Mouse (Mus musculus) kidney, postnatal 0 days (tissue): ENCODE results near the gene Zfp568. TPM values are rescaled to one million over a fixed set of nuclear protein-coding genes. Genes with fewer than 3 reads are reported as not detected.
"Not testable (repeated sequence)": the region's sequence is repeated elsewhere in the genome, so short reads cannot be mapped to it uniquely, and the experiment has no call there.

ENCODE experiments used
- ATAC-seq: fragments of 200-750 bp; cut with Nextera tagmentation; replicated peaks from 2 replicates; pipeline ENCODE4 v1.8.0; 2017; ENCODE audit warnings: low read depth, moderate number of reproducible peaks, moderate TSS enrichment, moderate library complexity; ENCODE audit not compliant: low FRiP score
- DNase-seq: peaks from one replicate; pipeline ENCODE4 v3.0.0-alpha.2; 2016; ENCODE audit warnings: low spot score
- H3K27ac ChIP-seq: fragments of 300-500 bp; sonication (generic); 2 replicates; pipeline ENCODE4 v1.5.1; 2014; ENCODE audit warnings: mild to moderate bottlenecking
- H3K27me3 ChIP-seq: fragments of 300-500 bp; sonication (generic); 2 replicates; pipeline ENCODE4 v1.6.1; 2014; ENCODE audit warnings: low read length, mixed read lengths; ENCODE audit not compliant: insufficient read depth
- H3K36me3 ChIP-seq: fragments of 300-500 bp; sonication (generic); 2 replicates; pipeline ENCODE4 v1.6.1; 2014; ENCODE audit warnings: low read length, mixed read lengths; ENCODE audit not compliant: insufficient read depth
- H3K4me1 ChIP-seq: fragments of 300-500 bp; sonication (generic); replicated peaks from 2 replicates; pipeline ENCODE4 v1.6.1; 2014; ENCODE audit warnings: antibody characterized with exemption, low read length, mixed read lengths; ENCODE audit not compliant: insufficient read depth
- H3K4me2 ChIP-seq: fragments of 300-500 bp; sonication (generic); 2 replicates; pipeline ENCODE4 v1.6.1; 2014; ENCODE audit warnings: mild to moderate bottlenecking, low read length, moderate library complexity, mixed read lengths
- H3K4me3 ChIP-seq: fragments of 300-500 bp; sonication (generic); replicated peaks from 2 replicates; pipeline ENCODE4 v1.5.1; 2014; ENCODE audit warnings: low read depth, low read length
- H3K9ac ChIP-seq: fragments of 300-500 bp; sonication (generic); 2 replicates; pipeline ENCODE4 v1.6.1; 2014; ENCODE audit warnings: low read depth, low read length
- H3K9me3 ChIP-seq: fragments of 300-500 bp; sonication (generic); replicated peaks from 2 replicates; pipeline ENCODE4 v1.6.1; 2016; ENCODE audit warnings: low read length, inconsistent platforms, mixed read lengths
- CTCF ChIP-seq: IDR thresholded peaks from 2 replicates; pipeline ENCODE4 v1.5.1; 2016; ENCODE audit warnings: antibody characterized with exemption, low read depth, mild to moderate bottlenecking, moderate library complexity
- WGBS: fragments of 180-500 bp; shearing (Covaris S2); extraction: QIAGEN DNeasy Blood & Tissue Kit; methylation state at CpG from one replicate; pipeline ENCODE4 v1.1.7; 2014; 5-methylcytosine and 5-hydroxymethylcytosine counted together
- polyA plus RNA-seq: library from polyadenylated mRNA; unstranded; fragments of >200 nt; fragmentation: Nextera tagmentation; extraction: Ambion mirVana; gene quantifications from 2 replicates; pipeline ENCODE4 v1.2.1, GENCODE M21; 2015

The Zfp568 gene
- polyA plus RNA-seq, 1 experiment from 2014 or later: 6.4 TPM

DNA sequence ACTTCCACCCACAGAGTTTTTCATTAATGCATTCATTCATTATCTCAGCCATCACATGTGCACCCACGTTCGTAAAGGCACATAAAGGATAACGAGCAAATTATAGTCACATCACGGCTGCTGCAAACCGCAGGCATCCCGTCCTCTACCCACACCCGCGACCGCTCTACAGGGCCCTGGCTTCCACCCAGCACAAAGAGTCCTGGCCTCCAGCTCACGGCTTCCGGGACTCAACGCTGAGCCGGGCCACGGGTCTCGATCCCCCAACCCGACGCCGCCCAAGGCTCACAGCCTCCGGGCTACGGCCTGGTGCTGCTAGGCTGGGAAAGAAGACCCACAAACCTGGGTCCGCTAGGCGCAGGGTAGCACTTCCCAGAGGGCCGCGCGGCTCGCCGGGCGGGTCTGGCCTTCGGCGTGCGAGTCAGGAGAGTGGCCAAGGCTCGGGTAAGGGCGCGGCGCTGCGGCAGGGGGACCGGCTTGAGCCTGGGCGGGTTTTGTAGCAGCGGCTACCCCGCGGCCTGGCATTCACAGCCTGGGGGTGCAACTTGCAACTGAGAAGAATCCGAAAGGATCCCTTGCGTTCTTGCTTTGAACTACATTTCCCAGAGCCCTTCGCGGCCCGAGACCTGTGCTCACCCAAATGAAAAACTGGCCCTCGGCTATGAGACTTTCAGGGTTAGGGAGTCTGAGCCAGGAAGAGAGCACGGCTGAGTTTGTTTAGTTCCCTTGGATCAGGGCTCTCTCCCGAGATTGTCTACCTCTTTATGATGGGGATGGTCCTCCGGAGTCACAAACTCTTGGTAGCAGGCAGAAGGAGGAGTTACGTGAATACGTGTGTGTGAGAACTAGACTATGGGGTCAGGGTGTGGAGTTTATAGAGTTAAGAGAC lies 30.0 kb upstream of the Zfp568 start, which contains the start of gene Zfp74:
Gene Zfp74, minus strand, starts transcription at position 577 of the 889 bp plus-strand sequence.
- DNase-seq (peak; percentile 89), ATAC-seq (peak; percentile 86)
- Histone ChIP-seq H3K27ac (peak within 1 kb of the TSS; percentile 94), H3K4me2 (peak within 1 kb of the TSS; percentile 71), H3K4me1 (0 out of 2 replicates have a peak, but pooled peaks cover 3% of the 10 kb centered on the region), H3K4me3 (peak within 1 kb of the TSS; percentile 73), H3K27me3 (no peaks in the 10 kb centered on the region), H3K9ac (peak within 1 kb of the TSS; percentile 87), H3K36me3 (no peaks in the 10 kb centered on the region), H3K9me3 (no peaks in the 10 kb centered on the region)
- TF ChIP-seq CTCF: peak; percentile 33
- under 1% methylated on average over 52 of the region's 52 CpGs for WGBS

DNA sequence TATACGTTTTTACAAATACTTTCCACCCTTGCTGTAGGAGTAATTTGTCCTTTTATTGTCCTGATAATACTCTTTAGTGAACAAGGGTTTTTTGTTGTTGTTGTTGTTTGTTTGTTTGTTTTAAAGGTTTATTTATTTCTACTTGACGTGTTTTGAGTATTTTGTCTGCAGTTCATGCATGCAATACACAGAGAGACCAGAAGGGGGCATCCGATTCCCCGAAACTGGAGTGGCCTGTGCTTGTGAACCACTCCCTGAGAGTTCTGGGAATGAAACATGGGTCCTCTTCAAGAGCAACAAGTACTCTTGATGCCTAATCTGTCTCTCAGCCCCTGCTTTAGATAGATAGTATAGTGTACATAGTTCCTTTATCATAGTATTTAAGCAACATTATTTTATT lies 29.0 kb upstream of the Zfp568 start:
- Histone ChIP-seq H3K4me3 (no peak overlapping the region), H3K9me3 (no peaks in the 10 kb centered on the region), H3K36me3 (no peaks in the 10 kb centered on the region), H3K27me3 (no peaks in the 10 kb centered on the region), H3K27ac (no peak overlapping the region), H3K4me1 (0 out of 2 replicates have a peak, but pooled peaks cover 3% of the 10 kb centered on the region), H3K9ac (no peak overlapping the region), H3K4me2 (peak overlapping the region; percentile 71)
- WGBS: 29% methylated on average over 4 of the region's 4 CpGs
- DNase-seq (peak; percentile 53), ATAC-seq (no peak)
- peak; percentile 76 for TF ChIP-seq CTCF

DNA sequence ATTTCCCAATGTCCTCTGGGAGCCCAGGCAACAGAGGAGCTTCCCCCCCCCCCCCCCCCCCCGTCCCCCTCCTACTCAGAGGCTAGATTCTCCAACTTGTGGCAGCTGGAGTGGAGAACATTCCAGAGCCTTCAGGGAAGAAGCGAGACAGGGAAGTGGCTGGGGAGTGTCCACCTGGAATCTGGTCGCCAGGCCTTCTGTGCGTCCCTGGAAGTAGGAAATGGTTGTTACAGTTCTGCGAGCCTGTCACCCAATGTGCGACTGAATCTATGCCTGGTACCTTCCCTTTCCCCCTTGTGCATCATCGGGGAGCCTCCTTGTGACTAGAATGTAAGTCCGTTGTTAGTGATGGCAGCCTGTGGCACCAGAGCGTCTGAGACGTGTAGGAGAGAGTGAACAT lies 27.5 kb upstream of the Zfp568 start:
- 56% methylated on average over 10 of the region's 10 CpGs for WGBS
- ATAC-seq: no peak
- DNase-seq: peak; percentile 35
- Histone ChIP-seq H3K27ac (no peak overlapping the region), H3K36me3 (no peaks in the 10 kb centered on the region), H3K4me3 (no peak overlapping the region), H3K27me3 (no peaks in the 10 kb centered on the region), H3K9ac (no peak overlapping the region), H3K4me2 (no peak overlapping the region), H3K4me1 (0 out of 2 replicates have a peak, but pooled peaks cover 3% of the 10 kb centered on the region), H3K9me3 (no peaks in the 10 kb centered on the region)
- no peak for TF ChIP-seq CTCF

DNA sequence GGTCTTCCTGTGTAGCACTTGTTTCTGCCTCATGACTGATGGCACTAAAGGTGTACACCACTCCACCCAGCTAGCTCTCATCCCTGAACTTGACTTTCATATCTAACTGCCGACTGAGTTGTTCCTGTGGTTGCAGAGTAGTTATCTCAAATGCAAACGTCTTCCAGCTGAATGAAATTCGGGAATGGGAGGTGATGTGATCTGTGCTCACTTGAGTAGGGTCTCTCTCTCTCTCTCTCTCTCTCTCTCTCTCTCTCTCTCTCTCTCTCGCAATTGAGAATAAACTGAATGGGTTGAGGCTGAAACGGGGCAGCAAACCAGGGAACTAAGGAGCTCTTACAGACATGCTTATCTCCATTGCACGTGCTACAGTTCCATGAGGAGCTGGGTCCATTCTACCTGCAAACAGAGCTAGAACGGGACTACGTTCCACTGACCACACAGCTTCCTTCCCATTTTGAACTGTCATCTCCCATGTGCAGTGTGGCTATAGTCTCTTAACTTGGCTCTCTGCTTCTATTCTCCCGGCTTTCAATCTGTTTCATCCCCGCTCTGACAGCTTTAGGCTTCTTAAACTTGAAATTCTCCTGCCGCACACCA lies 25.5 kb upstream of the Zfp568 start:
- Histone ChIP-seq H3K36me3 (no peaks in the 10 kb centered on the region), H3K9ac (no peak overlapping the region), H3K4me1 (0 out of 2 replicates have a peak, but pooled peaks cover 1% of the 10 kb centered on the region), H3K9me3 (no peaks in the 10 kb centered on the region), H3K4me3 (no peak overlapping the region), H3K4me2 (no peak overlapping the region), H3K27me3 (no peaks in the 10 kb centered on the region), H3K27ac (no peak overlapping the region)
- 87% methylated on average over 11 of the region's 11 CpGs for WGBS
- ATAC-seq: no peak
- TF ChIP-seq CTCF: no peak
- DNase-seq: no peak

DNA sequence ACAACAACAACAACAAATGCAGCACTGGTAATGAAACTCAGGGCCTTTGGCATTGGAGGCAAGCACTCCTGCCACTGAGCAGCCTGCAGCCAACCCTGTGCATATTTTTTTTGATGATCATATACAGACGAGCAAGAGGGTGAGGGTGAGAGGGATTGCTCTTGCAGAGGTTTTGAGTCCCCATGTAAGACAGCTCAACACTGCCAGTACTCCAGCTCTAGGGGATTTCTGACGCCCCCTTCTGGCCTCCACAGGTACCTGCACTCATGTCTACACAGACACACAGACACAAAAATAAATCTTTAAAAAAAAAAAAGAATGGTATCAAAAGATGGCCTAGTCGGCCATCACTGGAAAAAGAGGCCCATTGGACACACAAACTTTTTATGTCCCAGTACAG lies 24.8 kb upstream of the Zfp568 start:
- Histone ChIP-seq H3K4me2 (no peak overlapping the region), H3K27ac (no peak overlapping the region), H3K4me3 (no peak overlapping the region), H3K4me1 (no peaks in the 10 kb centered on the region), H3K27me3 (no peaks in the 10 kb centered on the region), H3K9me3 (no peaks in the 10 kb centered on the region), H3K36me3 (no peaks in the 10 kb centered on the region), H3K9ac (no peak overlapping the region)
- no peak for TF ChIP-seq CTCF
- 51% methylated on average over 3 of the region's 3 CpGs for WGBS
- DNase-seq (no peak), ATAC-seq (no peak)

DNA sequence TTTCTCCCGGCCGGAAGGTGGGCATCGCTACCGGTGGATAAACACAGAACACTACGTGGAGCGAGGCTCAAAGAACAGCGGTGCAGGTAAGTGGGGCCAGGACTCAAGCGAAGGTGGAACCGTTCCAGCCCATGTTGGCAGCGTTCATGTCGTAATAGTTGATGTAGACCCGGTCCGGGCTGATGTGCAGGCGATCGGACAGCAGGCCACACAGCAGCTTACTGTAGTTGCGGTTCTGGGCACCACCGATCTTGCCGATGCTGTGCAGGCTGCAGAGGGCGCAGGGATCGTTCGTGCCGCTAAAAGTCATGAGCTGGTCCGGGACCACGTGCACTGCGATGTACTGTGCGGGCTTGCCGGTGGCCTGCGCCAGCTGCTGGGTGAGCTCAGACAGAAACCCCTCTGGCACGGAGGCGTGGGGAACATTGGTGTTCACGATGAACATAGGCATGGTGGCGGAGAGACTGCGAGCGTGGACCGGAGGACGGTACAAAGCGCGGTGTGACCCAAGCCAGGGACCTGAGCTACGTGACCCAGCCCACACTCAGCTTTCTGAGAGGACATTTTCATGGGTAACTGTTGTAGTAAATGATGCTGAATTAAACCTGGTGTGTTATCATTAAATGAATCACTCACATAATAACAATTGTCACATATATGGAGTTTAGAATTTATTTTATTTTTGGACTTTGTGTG lies 18.5 kb upstream of the Zfp568 start:
- not testable (repeated sequence) for H3K4me2 ChIP-seq, H3K9ac ChIP-seq, H3K4me1 ChIP-seq, H3K9me3 ChIP-seq, H3K36me3 ChIP-seq, DNase-seq, H3K27me3 ChIP-seq, ATAC-seq, H3K27ac ChIP-seq, H3K4me3 ChIP-seq
- 54% methylated on average over 33 of the region's 39 CpGs for WGBS
